Mouse (Mus musculus) G1E (cell line): ENCODE measurements at regions not wholly inside any gene's neighbourhood (a gene's known extent, or its start where the extent isn't known, plus 50 kb on each side); places are given as distances from the start of the nearest gene placed in this dataset.

Experiments used
- CTCF ChIP-seq: IDR thresholded peaks from 2 replicates; pipeline ENCODE4 v1.5.1; 2012; ENCODE audit warnings: low read depth, low read length, inconsistent platforms, mixed read lengths
- GATA1 ChIP-seq: IDR thresholded peaks from 2 replicates; pipeline ENCODE4 v1.6.1; 2012; ENCODE audit warnings: borderline replicate concordance, low read length, inconsistent platforms, mixed read lengths
- GATA2 ChIP-seq: IDR thresholded peaks from 2 replicates; pipeline ENCODE4 v1.6.1; 2012; ENCODE audit warnings: low read depth, low read length, inconsistent platforms, borderline replicate concordance
- POLR2AphosphoS5 ChIP-seq: IDR thresholded peaks from 2 replicates; pipeline ENCODE4 v1.6.1; 2012; ENCODE audit warnings: low read depth, low read length, inconsistent platforms; ENCODE audit not compliant: insufficient replicate concordance
- TAL1 ChIP-seq: conservative IDR thresholded peaks from 2 replicates; pipeline ENCODE4 v1.6.1; 2012; ENCODE audit warnings: low read depth, low read length, inconsistent platforms, mixed read lengths

GRCm38 (mm10) chr15:74387533-74387932 lies 248.6 kb downstream of the Mroh4 start:
- TF ChIP-seq CTCF, result no peak
- no peak for TF ChIP-seq GATA1
- TF ChIP-seq POLR2AphosphoS5, result no peak
- TF ChIP-seq TAL1, result no peak
- TF ChIP-seq GATA2, result no peak
